In genomic region chr14:36525591-36526037, GRCm38 (mm10) we compare ENCODE assay signal across 16 mouse cellular contexts.
DNase-seq lines count a peak whose midpoint lies in the region; ATAC-seq lines count a peak whose summit lies in the region.
"Had no signal": no experiment of that assay in that cellular context is flagged by ENCODE, and none has a peak within 500 bp of the region (broad histone marks: within the 10 kb centered on the region; RNA-seq: fewer than 3 reads in every experiment).

No protein-coding gene starts in this region.

- no peaks in the 10 kb centered on the region for H3K36me3 ChIP-seq in midbrain, embryonic 15.5 days (replicated peaks)
- H3K36me3 ChIP-seq in midbrain, embryonic 13.5 days, result no peaks in the 10 kb centered on the region
- H3K36me3 ChIP-seq: embryonic facial prominence, embryonic 13.5 days; neural tube, embryonic 12.5 days; stomach, embryonic 15.5 days had no signal

- no peaks in the 10 kb centered on the region for H3K27me3 ChIP-seq in midbrain, embryonic 15.5 days (replicated peaks)
- no peaks in the 10 kb centered on the region for H3K27me3 ChIP-seq in midbrain, embryonic 13.5 days
- H3K27me3 ChIP-seq: embryonic facial prominence, embryonic 13.5 days; neural tube, embryonic 12.5 days; stomach, embryonic 15.5 days had no signal

- intact Hi-C loops in heart, postnatal 10 days (cut with DNase I), result no loop called here

- no peaks in the 10 kb centered on the region for H3K4me1 ChIP-seq in midbrain, embryonic 15.5 days
- H3K4me1 ChIP-seq in midbrain, embryonic 13.5 days (replicated peaks), result no peaks in the 10 kb centered on the region
- H3K4me1 ChIP-seq: embryonic facial prominence, embryonic 13.5 days; neural tube, embryonic 12.5 days; stomach, embryonic 15.5 days had no signal

- H3K4me2 ChIP-seq in midbrain, embryonic 15.5 days, result no peak overlapping the region
- no peak overlapping the region for H3K4me2 ChIP-seq in midbrain, embryonic 13.5 days (replicated peaks)
- H3K4me2 ChIP-seq: embryonic facial prominence, embryonic 13.5 days; liver, embryonic 11.5 days; neural tube, embryonic 12.5 days; stomach, embryonic 15.5 days had no signal

- no peak overlapping the region for H3K27ac ChIP-seq in midbrain, embryonic 15.5 days
- no peak overlapping the region for H3K27ac ChIP-seq in midbrain, embryonic 13.5 days
- H3K27ac ChIP-seq: embryonic facial prominence, embryonic 13.5 days; heart, adult 2 months; neural tube, embryonic 12.5 days; stomach, embryonic 15.5 days had no signal

- no peaks in the 10 kb centered on the region for H3K9me3 ChIP-seq in midbrain, embryonic 15.5 days
- H3K9me3 ChIP-seq in midbrain, embryonic 13.5 days, result no peaks in the 10 kb centered on the region
- H3K9me3 ChIP-seq: embryonic facial prominence, embryonic 13.5 days; neural tube, embryonic 12.5 days; stomach, embryonic 15.5 days had no signal

- ATAC-seq in midbrain, embryonic 15.5 days (replicated peaks), result 0 out of 2 replicates have a peak, but pooled peaks have one; percentile 48
- no peak for ATAC-seq in midbrain, embryonic 13.5 days

- DNase-seq in frontal cortex, postnatal 25 days (ENCODE audit: low spot score in 2 of 2), result peak; percentile 10 to 39
- DNase-seq in left cerebral cortex, adult 18-20 months (ENCODE audit: low spot score in 2 of 2), result peak; percentile 42 to 63
- peak; percentile 90 for DNase-seq in telencephalon, adult 2 months (ENCODE audit: low read depth, low spot score)
- no peak for DNase-seq in heart, postnatal 10 days
- DNase-seq in gastrocnemius, postnatal 10 days, result no peak
- DNase-seq: adrenal gland, adult 8-10 months; heart, adult 2 months; heart, postnatal 14 days; kidney, postnatal 36 days; thymus, postnatal 4 days had no signal

- no peak overlapping the region for H3K4me3 ChIP-seq in midbrain, embryonic 15.5 days
- no peak overlapping the region for H3K4me3 ChIP-seq in midbrain, embryonic 13.5 days (replicated peaks)
- H3K4me3 ChIP-seq: embryonic facial prominence, embryonic 13.5 days; heart, adult 2 months; neural tube, embryonic 12.5 days; stomach, embryonic 15.5 days had no signal

- H3K9ac ChIP-seq in midbrain, embryonic 15.5 days, result no peak overlapping the region
- no peak overlapping the region for H3K9ac ChIP-seq in midbrain, embryonic 13.5 days (replicated peaks)
- H3K9ac ChIP-seq: embryonic facial prominence, embryonic 13.5 days; neural tube, embryonic 12.5 days; stomach, embryonic 15.5 days had no signal

Comparison
In these comparisons a context has a peak if more than half of its experiments do, and no peak if none do; other contexts are left out.
1. DNase-seq: peak in frontal cortex, postnatal 25 days (2 of 2), left cerebral cortex, adult 18-20 months (2 of 2) and telencephalon, adult 2 months (single experiment); none in heart, postnatal 10 days (0 of 2) and gastrocnemius, postnatal 10 days (single experiment).